Mouse (Mus musculus) thymus, adult 2 months (tissue): ENCODE data around the gene Gm26741. TPM values are rescaled to one million over a fixed set of nuclear protein-coding genes. Genes with fewer than 3 reads are reported as not detected.

Experiments
- DNase-seq: peaks from one replicate; pipeline ENCODE4 v3.0.0; 2021
- H3K27ac ChIP-seq: fragments of 200-500 bp; 2 replicates; pipeline ENCODE4 v1.5.1; 2012; ENCODE audit warnings: low read length, control low read depth; ENCODE audit not compliant: control insufficient read depth, insufficient read depth
- H3K27me3 ChIP-seq: fragments of 200-500 bp; 2 replicates; pipeline ENCODE4 v1.6.1; 2012; ENCODE audit warnings: mild to moderate bottlenecking, low read length, moderate library complexity, mixed read lengths; ENCODE audit not compliant: control insufficient read depth, insufficient read depth
- H3K36me3 ChIP-seq: fragments of 200-500 bp; 2 replicates; pipeline ENCODE4 v1.6.1; 2012; ENCODE audit warnings: mild to moderate bottlenecking, low read length, moderate library complexity; ENCODE audit not compliant: control insufficient read depth, insufficient read depth
- H3K4me1 ChIP-seq: fragments of 200-500 bp; replicated peaks from 2 replicates; pipeline ENCODE4 v1.6.1; 2012; ENCODE audit warnings: low read length; ENCODE audit not compliant: control insufficient read depth, insufficient read depth
- H3K4me3 ChIP-seq: fragments of 200-500 bp; 2 replicates; pipeline ENCODE4 v1.5.1; 2012; ENCODE audit warnings: mild to moderate bottlenecking, low read length, control low read depth, moderate library complexity; ENCODE audit not compliant: control insufficient read depth, insufficient read depth
- CTCF ChIP-seq: fragments of 200-500 bp; IDR thresholded peaks from 2 replicates; pipeline ENCODE4 v1.5.1; 2012; ENCODE audit warnings: mild to moderate bottlenecking, control low read depth, low read length, moderate library complexity, borderline replicate concordance; ENCODE audit not compliant: control insufficient read depth, poor library complexity, insufficient read depth; ENCODE audit errors: extremely low read depth
- POLR2A ChIP-seq: fragments of 200-500 bp; IDR thresholded peaks from 2 replicates; pipeline ENCODE4 v1.6.1; 2012; ENCODE audit warnings: mild to moderate bottlenecking, low read length, control low read depth, moderate library complexity; ENCODE audit not compliant: control insufficient read depth, poor library complexity, insufficient read depth; ENCODE audit errors: extremely low read depth
- WGBS: fragments of 180-500 bp; shearing (Covaris S2); methylation state at CpG from one replicate; pipeline ENCODE4 v1.1.7; 2018; 5-methylcytosine and 5-hydroxymethylcytosine counted together
- polyA plus RNA-seq: library from polyadenylated mRNA; depleted of rRNA; stranded (reverse); fragments of >200 nt; gene quantifications from 2 replicates; pipeline ENCODE4 v1.2.3, GENCODE M21; 2012; rRNA removed

Gm26741 gene
- polyA plus RNA-seq, 1 experiment, result not detected

- no peak overlapping the region for H3K4me3 ChIP-seq
- no peaks in the 10 kb centered on the region for H3K36me3 ChIP-seq
- no peaks in the 10 kb centered on the region for H3K4me1 ChIP-seq
- no peaks in the 10 kb centered on the region for H3K27me3 ChIP-seq
- DNase-seq, result no peak
- no peak overlapping the region for H3K27ac ChIP-seq
- TF ChIP-seq POLR2A, result no peak
- no peak for TF ChIP-seq CTCF
- WGBS, result 95% methylated on average over 2 of the region's 2 CpGs
Observed at GRCm38 (mm10) chr10:52407526-52407925, 49.0 kb downstream of the Gm26741 start.

Other genes starting within 250 kb of the Gm26741 start
- gene Ros1, start 163.5 kb upstream of the Gm26741 start, polyA plus RNA-seq, result not detected in 2 replicates
- gene Dcbld1, start 125.1 kb upstream of the Gm26741 start, polyA plus RNA-seq, result 0.85 and 1.2 TPM in 2 replicates
- gene Gopc, start 23.4 kb downstream of the Gm26741 start, polyA plus RNA-seq, result 4.7 and 5.3 TPM in 2 replicates
- 0.18 and 0.20 TPM in 2 replicates for gene Nepn, start 30.2 kb downstream of the Gm26741 start, polyA plus RNA-seq
- 11.5 and 17.0 TPM in 2 replicates for gene Nus1, start 58.8 kb downstream of the Gm26741 start, polyA plus RNA-seq